Mouse (Mus musculus): Measurements from ENCODE around the gene Cpxm2.

The Cpxm2 gene

DNA sequence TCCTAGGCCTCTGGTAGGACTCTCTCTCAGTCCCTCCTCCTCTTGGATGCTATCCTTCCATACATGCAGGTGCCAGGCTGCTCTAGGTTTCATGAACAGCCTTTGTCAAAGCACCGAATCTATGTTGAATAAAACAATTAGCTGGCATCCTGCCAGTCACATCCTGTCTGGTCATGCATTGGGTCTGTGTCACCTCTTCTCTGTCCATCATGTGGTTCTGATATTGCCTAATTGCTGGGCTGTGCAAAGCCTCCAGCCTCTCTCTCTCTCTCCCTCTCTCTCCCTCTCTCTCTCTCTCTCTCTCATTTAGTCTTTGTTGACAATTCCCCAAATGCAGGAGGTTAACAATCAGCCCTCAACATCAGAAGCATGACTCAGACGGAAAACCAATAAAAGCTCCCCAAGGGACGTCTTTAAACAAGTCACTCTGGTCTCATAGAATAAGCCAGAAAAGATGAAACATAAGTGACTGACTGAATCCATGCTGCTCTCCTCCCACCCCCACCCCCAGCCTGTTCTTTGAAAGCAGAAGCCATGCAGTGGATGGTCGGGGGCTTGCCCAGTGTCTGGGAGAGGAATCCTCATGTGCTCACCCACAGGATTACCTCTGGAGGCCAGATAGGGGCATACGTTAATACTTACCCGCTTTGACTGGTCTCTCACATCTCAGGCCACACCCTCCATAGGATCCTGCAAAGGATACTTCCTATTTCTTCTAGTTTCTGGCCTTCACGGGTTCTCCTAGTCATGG, 15.1 kb upstream of the Cpxm2 start:
- Histone ChIP-seq H3K4me1 (replicated peaks; ENCODE audit: low read depth, low read length) (0 out of 2 replicates have a peak, but pooled peaks cover 5% of the 10 kb centered on the region), H3K36me3 (ENCODE audit: insufficient read depth, low read length) (no peaks in the 10 kb centered on the region), H3K4me3 (replicated peaks; ENCODE audit: low read length) (no peak overlapping the region), H3K9me3 (ENCODE audit: low read length) (peaks cover 13% of the 10 kb centered on the region), H3K27me3 (ENCODE audit: insufficient read depth, low read length) (peaks cover 4% of the 10 kb centered on the region; the same call in 1 of the 2 replicates)
- TF ChIP-seq POU5F1 (IDR thresholded peaks at IDR 0.05; ENCODE audit: borderline replicate concordance, low read length) (no peak), NANOG (IDR thresholded peaks at IDR 0.05; ENCODE audit: borderline replicate concordance, low read length) (no peak), CTCF (conservative IDR thresholded peaks at IDR 0.05; ENCODE audit: low read length) (no peak)

DNA sequence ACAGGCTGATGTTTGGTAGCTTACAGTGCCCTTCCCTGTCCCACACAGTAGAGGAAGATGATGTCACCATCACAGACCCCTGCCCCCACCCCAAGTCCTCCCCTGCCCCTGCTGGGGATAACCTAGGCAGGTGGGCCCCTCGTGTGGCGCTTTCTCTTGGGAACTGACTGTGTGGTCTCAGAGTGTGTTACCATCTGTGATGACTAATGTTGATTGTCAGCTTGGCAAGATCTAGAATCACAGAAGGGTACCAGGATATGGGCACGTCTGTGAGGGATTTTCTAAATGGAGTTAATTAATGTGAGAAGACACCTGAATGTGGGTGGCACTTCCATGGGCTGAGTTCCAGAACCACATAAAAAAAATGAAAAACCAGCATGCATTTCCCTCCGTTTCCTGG, 12.7 kb upstream of the Cpxm2 start:
- no peak overlapping the region for H3K4me3 ChIP-seq (replicated peaks; ENCODE audit: low read length)
- H3K36me3 ChIP-seq (ENCODE audit: insufficient read depth, low read length) = no peaks in the 10 kb centered on the region
- peaks cover 4% of the 10 kb centered on the region; the same call in 1 of the 2 replicates for H3K27me3 ChIP-seq (ENCODE audit: insufficient read depth, low read length)
- H3K4me1 ChIP-seq (replicated peaks; ENCODE audit: low read depth, low read length) = no peaks in the 10 kb centered on the region
- TF ChIP-seq POU5F1 (IDR thresholded peaks at IDR 0.05; ENCODE audit: borderline replicate concordance, low read length) (no peak), NANOG (IDR thresholded peaks at IDR 0.05; ENCODE audit: borderline replicate concordance, low read length) (no peak), CTCF (conservative IDR thresholded peaks at IDR 0.05; ENCODE audit: low read length) (no peak)
- H3K9me3 ChIP-seq (ENCODE audit: low read length) = peaks cover 13% of the 10 kb centered on the region

DNA sequence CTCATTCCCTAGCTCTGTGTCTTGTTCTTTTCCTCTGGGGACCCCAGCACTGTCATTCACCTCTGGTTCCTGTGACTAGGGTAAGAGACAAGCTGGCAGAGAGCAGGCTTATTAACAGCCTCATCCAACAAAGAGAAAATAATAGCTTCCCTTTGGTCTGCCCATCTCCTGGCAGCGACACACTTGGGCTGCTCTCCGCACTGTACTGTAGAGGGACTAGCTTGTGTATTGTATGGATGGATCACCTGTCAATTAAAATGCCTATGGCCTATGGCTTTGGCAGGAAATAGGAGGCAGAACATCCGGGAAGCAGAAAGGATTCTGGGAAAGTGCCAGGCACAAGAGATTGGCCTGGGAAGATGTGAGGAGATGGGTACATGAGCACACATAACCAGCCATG, 7.7 kb upstream of the Cpxm2 start:
- Histone ChIP-seq H3K27me3 (ENCODE audit: insufficient read depth, low read length) (no peaks in the 10 kb centered on the region), H3K36me3 (ENCODE audit: insufficient read depth, low read length) (no peaks in the 10 kb centered on the region), H3K4me3 (replicated peaks; ENCODE audit: low read length) (no peak overlapping the region), H3K9me3 (ENCODE audit: low read length) (no peaks in the 10 kb centered on the region), H3K4me1 (replicated peaks; ENCODE audit: low read depth, low read length) (no peaks in the 10 kb centered on the region)
- TF ChIP-seq POU5F1 (IDR thresholded peaks at IDR 0.05; ENCODE audit: borderline replicate concordance, low read length) (no peak), NANOG (IDR thresholded peaks at IDR 0.05; ENCODE audit: borderline replicate concordance, low read length) (no peak), CTCF (conservative IDR thresholded peaks at IDR 0.05; ENCODE audit: low read length) (no peak)

DNA sequence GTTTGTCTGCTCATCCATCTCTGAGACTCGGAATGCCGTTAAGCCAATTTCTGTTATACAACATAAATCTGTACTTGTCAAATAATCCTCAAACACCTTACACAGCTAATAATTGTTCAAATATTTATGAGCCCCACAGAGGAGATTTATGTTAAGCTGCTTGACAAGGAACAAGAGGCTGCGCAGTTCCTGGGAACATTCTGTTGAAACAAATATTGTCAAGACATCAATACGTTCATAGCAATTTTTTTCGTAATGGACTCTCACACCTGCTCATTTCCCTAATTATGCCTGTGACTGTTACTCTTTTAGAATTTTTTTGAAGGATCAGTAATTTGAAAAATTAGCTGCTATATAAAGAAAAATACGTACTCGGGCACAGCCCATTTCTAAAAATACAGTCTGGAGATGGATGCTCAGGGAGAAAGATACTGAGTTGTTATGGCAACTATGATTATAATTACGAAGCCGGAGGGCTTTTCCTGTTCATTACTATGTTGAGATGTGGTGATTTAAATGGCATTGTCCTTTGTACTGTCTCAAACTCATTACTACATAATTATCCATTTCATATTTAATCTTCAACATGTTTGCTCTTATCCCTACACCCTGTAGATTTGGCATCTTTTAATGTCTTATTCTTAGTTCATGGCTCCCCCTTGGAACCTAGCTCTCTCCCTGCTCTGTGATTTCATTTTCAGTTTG, 3.9 kb upstream of the Cpxm2 start:
- Histone ChIP-seq H3K4me3 (replicated peaks; ENCODE audit: low read length) (no peak overlapping the region), H3K9me3 (ENCODE audit: low read length) (no peaks in the 10 kb centered on the region), H3K36me3 (ENCODE audit: insufficient read depth, low read length) (no peaks in the 10 kb centered on the region), H3K27me3 (ENCODE audit: insufficient read depth, low read length) (peaks cover 34% of the 10 kb centered on the region), H3K4me1 (replicated peaks; ENCODE audit: low read depth, low read length) (peaks cover 13% of the 10 kb centered on the region)
- TF ChIP-seq NANOG (IDR thresholded peaks at IDR 0.05; ENCODE audit: borderline replicate concordance, low read length) = no peak
- TF ChIP-seq CTCF (conservative IDR thresholded peaks at IDR 0.05; ENCODE audit: low read length) = no peak
- no peak for TF ChIP-seq POU5F1 (IDR thresholded peaks at IDR 0.05; ENCODE audit: borderline replicate concordance, low read length)

DNA sequence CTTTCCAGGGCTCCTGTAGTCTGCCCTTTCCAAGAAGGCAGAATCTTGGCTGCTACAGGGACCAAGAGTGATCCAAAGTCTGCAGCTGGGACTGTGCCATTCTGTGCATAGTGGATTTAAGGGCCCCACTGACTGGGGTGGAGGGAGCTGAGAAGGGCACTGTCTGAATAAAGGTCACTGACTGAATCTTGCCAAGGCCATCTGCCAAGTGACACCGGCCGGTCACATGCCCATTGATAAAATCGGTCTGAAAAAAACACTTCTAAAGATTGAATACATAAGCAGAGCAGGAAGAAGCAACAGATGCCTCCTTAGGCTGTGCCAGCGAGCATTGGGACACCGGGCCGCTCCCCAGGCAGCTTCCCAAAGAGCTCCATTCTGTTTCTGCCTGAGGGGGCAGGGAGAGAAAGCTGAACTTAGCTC, 803 bp downstream of the Cpxm2 start:
- no peaks in the 10 kb centered on the region for H3K36me3 ChIP-seq (ENCODE audit: insufficient read depth, low read length)
- peaks cover 16% of the 10 kb centered on the region for H3K4me1 ChIP-seq (replicated peaks; ENCODE audit: low read depth, low read length)
- peaks cover 54% of the 10 kb centered on the region for H3K27me3 ChIP-seq (ENCODE audit: insufficient read depth, low read length)
- peak overlapping the region; percentile 84 for H3K4me3 ChIP-seq (replicated peaks; ENCODE audit: low read length)
- no peak for TF ChIP-seq CTCF (conservative IDR thresholded peaks at IDR 0.05; ENCODE audit: low read length)
- H3K9me3 ChIP-seq (ENCODE audit: low read length) = no peaks in the 10 kb centered on the region

DNA sequence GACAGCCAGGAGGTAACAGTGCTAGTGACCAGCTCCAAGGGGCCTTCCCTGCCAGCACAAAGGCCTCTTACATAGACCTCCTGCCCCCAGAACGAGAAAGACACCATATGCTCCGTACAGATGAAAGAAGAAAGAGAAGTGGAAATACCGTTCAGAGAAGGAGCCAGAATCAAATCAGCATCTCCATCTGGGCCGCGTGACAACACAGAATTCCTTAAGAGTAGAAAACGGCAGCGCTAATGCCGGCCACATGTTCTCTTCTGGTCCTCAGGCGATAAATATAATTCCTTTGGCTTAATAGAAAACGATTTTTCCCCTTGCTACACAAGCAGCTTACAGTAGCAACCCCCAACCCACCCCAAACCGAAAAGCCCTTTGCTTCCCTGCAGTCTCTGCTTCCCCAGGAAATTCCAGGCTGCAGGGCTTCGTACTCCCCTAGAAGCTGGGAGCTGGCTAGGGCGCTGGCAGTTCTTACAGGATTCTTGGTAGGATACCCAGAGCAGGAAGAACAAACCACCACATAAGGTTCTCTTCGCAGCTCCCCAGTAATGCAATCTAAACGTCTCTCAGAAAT, 9.2 kb downstream of the Cpxm2 start:
- H3K4me1 ChIP-seq (replicated peaks; ENCODE audit: low read depth, low read length) = no peaks in the 10 kb centered on the region

GRCm38 (mm10) chr7:132128687-132129086, 25.9 kb downstream of the Cpxm2 start:
- Histone ChIP-seq H3K36me3 (ENCODE audit: insufficient read depth, low read length) (no peaks in the 10 kb centered on the region), H3K27me3 (ENCODE audit: insufficient read depth, low read length) (no peaks in the 10 kb centered on the region), H3K4me3 (replicated peaks; ENCODE audit: low read length) (no peak overlapping the region), H3K9me3 (ENCODE audit: low read length) (peaks cover 4% of the 10 kb centered on the region), H3K4me1 (replicated peaks; ENCODE audit: low read depth, low read length) (no peaks in the 10 kb centered on the region)
- no peak for TF ChIP-seq CTCF (conservative IDR thresholded peaks at IDR 0.05; ENCODE audit: low read length)
- TF ChIP-seq POU5F1 (IDR thresholded peaks at IDR 0.05; ENCODE audit: borderline replicate concordance, low read length) = no peak
- TF ChIP-seq NANOG (IDR thresholded peaks at IDR 0.05; ENCODE audit: borderline replicate concordance, low read length) = no peak

More for the DNA sequence above, 9.2 kb downstream of the Cpxm2 start:
- no peak for TF ChIP-seq NANOG (IDR thresholded peaks at IDR 0.05; ENCODE audit: borderline replicate concordance, low read length)
- TF ChIP-seq POU5F1 (IDR thresholded peaks at IDR 0.05; ENCODE audit: borderline replicate concordance, low read length) = no peak
- TF ChIP-seq CTCF (conservative IDR thresholded peaks at IDR 0.05; ENCODE audit: low read length) = no peak
- Histone ChIP-seq H3K4me3 (replicated peaks; ENCODE audit: low read length) (no peak overlapping the region), H3K36me3 (ENCODE audit: insufficient read depth, low read length) (no peaks in the 10 kb centered on the region), H3K27me3 (ENCODE audit: insufficient read depth, low read length) (peaks cover 10% of the 10 kb centered on the region; the same call in 1 of the 2 replicates), H3K9me3 (ENCODE audit: low read length) (no peaks in the 10 kb centered on the region; the same call in 1 of the 2 replicates)

- Histone ChIP-seq H3K9me3 (ENCODE audit: low read length) (peaks cover 3% of the 10 kb centered on the region; the same call in 1 of the 2 replicates), H3K27me3 (ENCODE audit: insufficient read depth, low read length) (0 out of 2 replicates have a peak, but pooled peaks cover 4% of the 10 kb centered on the region), H3K4me1 (replicated peaks; ENCODE audit: low read depth, low read length) (no peaks in the 10 kb centered on the region), H3K36me3 (ENCODE audit: insufficient read depth, low read length) (no peaks in the 10 kb centered on the region), H3K4me3 (replicated peaks; ENCODE audit: low read length) (no peak overlapping the region)
- TF ChIP-seq CTCF (conservative IDR thresholded peaks at IDR 0.05; ENCODE audit: low read length) (no peak), NANOG (IDR thresholded peaks at IDR 0.05; ENCODE audit: borderline replicate concordance, low read length) (no peak), POU5F1 (IDR thresholded peaks at IDR 0.05; ENCODE audit: borderline replicate concordance, low read length) (no peak)
These were observed 29.6 kb downstream of the Cpxm2 start for GRCm38 (mm10) chr7:132124948-132125347.

Measured in E14TG2a.4 (cell line).